Mouse (Mus musculus) cerebellum, adult 18-20 months (tissue): ENCODE measurements around the gene Ppm1l.

Experiments used
- DNase-seq, 2 experiments: peaks; one replicate each; pipeline ENCODE4 v3.0.0; 2021

The Ppm1l gene

DNA sequence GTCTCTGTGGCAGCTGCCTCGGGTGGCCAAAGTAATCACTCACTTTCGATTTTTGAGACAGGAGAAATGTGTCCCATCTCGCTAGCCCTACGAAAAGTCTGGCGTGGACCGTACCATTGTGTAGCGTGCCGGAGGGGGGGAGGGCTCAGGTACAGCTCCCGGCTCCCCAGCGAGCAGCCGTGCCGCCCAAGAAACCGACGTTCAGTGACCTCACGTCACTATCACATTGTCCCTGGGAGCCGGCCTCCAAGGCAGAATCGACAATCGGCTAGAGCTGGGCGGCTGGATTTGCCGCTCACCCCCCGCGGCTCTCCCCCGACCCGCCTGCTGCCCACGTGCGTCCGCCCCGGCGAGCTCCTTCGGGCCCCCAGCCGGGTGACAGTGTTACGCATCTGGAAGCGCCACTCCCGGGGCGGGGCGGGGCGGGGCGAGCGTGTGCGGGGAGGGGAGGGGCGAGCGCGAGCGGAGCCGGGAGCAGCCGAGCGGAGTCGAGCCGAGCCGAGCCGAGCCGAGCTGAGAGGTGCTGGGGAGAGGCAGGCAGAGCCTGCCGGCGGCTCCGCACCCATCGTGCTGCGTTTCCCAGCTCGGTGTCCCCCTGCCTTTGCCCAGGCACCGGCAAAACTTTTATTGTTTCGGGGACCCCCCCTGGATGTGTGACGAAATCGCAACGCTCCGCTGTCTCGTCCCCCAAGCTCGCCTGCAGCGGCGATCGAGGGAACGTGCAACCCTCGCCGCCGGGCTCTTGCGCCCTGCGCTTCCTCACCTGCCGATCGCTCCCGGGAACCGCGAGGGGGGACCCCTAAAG lies at the start of gene Ppm1l:
TSS of gene Ppm1l (plus strand) at position 471 of the 805 bp plus-strand sequence.
- peak; percentile 89 to 93 for DNase-seq

DNA sequence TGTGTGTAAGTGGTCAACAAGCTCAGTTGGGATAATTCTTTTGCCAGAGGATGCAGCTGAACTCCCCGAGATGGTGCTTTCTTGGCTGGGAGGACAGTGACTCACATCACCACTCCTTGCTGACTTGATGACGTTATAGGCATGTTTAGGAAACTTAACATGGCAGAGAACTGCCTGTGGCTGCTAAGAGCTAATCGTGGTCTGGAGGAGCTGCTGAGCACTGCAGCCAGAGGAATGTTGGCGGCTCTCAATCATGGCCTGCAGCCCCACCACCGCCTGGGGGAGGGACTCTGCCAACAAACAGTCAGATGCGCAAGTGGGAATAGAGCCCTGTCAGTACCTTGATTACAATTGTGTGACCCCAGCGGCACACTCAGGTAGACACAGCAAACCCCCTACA lies 44.8 kb upstream of the Ppm1l start:
- no peak for DNase-seq

DNA sequence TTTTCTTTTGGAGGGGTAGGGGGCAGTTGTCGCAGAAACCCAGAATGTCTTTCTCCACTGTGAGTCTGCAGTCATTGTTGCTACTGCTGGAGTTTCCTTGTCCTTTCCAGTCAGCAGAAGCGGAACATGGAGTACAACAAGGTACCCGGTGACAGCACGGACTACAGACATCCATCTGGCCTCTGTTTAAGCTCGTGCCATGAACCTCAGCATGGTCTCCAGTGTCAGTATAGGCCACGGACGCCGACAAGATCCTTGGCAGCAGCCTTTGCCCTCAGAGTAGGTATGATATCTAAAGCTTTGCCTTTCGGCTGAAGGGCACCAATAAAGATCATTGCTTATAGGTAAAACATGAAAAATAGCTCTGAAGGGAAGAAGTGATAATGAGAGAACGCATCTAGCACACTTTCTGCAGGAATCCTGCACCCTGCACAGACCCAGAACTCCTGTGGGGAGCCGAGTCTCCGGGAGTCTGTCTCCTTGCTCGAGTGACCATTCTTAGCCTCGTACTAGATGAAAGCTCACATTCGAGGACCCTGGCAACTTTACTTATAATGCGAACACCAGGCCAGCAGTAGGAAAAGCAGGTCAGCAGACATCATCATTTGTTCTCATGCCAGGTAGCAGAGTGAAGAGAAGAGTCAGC lies 42.5 kb upstream of the Ppm1l start:
- peak; percentile 54 to 57 for DNase-seq

DNA sequence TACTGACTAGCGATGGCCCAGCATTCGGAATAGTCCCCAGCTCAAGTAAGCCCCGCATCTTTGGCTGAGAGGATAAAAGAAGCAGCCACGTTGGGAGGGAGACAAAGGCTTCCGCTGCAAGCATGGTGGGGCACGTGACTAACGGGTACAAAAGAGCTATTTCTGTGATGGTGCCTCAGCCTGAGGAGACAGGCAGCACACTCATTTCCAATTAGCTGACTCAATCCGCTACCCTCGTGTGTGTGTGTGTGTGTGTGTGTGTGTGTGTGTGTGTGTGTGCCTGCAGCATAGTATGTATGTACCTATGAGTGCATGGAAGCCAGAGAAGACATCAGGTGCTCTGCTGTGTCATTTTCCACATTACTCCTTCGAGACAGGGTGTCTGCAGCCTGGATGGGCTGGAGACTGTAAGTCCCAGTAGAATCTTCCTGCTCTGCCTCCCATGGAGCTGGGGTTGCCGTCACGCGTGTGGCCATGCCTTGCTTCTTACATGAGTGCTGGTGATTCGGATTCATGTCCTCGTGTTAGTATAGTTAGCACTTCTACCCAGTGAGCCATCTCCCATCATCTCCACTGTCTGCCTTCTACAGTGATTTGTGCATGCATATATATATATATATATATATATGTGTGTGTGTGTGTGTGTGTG lies 41.9 kb upstream of the Ppm1l start:
- no peak for DNase-seq

DNA sequence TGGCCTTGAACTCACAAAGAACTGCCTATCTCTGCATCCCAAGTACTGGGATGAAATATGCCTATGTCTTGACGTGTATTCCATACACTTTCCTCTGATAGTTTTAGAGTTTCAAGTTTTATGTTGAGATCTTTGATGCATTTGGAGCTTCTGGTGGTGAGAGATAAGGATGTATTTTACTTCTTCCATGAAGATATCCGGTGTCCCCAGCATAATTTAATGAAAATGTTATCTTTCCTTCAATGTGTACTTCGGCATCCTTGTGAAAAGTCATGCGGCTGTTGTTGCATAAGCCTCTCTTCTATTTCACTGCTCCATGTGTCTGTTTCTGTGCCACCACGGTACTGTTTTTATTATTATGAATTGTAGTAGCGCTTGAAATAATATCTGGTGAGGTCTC lies 38.0 kb upstream of the Ppm1l start:
- DNase-seq = no peak

DNA sequence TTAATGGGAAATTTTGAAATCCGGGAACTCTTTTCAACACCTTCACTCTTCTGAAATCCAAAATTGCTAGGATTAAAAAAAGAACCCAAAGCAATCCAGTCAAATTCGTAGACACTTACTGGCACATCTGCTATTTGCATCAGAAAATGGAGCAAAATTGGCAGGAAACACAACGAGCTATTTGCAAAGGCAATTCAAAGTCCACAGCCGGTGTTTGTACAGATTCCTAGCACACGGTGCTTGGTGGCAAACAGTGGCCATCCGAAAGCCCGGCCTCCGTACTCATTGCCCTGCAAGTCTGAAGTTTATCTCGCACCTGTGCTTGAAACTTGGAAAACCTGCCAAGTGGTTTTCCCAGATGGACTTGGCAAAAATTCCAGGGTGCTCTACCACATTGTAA lies 34.3 kb upstream of the Ppm1l start:
- no peak for DNase-seq

DNA sequence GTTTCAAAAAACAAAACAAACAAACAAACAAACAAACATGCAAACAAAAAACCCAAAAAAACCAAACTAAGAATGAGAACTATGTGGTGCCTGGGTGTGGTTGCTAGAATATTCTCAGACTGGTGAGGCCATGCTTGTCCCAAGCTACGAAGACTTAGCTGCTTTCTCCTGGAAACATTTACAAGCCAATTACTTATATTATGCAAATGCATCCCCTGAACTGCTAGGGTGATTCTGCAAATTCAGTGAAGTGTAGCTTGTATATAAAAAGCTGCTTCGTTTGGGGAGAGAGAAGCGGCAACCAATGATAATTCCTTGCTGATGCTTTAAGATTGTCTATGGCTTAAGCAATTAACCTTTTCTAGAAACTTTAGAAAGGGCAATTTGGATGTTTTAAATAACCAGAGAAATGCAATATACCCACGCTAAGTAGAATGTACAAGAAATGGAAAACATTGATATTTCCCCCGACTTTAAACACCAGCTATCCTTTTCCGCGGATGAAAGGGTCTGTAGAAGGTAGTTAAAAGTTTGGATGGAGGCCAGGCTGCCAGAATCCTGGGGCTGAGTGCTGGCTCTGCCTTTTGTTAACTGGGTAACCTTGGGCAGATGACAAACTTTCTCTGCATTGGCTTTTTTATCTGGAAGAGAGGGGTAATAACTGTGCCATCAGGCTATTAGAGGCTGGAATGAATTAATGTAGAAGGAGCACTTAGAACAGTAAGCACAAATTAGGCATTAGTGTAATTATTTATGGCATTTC lies 33.4 kb upstream of the Ppm1l start:
- no peak for DNase-seq

DNA sequence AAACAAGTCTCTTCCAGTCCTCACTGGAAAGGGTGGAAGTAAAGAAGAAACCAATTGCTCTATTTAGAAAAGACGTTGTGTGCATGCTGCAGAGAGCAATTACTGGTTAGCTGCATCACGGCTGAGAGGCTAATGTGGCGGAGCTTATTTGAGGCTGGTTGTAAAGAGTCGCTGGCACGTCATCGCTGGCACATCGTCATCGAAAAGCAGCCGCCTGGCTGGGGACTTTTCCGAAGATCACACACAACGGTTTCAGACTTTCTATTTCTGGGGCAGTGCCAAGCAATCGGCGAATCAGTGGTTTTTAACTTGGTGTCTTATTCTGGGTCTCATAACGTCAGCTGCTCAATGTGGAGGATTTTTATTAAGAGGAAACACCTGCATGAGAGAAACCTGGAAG lies 26.8 kb upstream of the Ppm1l start:
- DNase-seq = peak; percentile 27 to 32

DNA sequence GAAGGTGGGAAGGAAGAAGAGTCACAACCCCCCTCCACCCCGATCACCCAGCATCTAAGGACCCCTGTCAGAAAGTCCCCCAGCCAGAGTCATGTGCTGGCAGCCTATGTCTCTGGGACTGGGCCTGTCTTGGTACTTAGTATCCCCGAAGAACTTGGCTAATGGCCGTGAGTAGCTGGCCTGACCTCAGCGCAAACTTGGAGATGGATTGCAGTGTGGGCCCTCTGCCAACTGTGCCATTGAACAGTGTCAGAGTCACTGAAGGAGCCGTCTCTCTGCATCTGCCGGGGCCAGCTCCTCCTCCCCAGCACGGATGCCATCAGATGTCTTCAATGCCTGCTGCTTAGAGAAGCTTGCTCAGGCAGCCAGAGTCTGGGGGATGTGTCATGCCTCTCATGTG lies 26.4 kb upstream of the Ppm1l start:
- DNase-seq = peak; percentile 43 to 53

DNA sequence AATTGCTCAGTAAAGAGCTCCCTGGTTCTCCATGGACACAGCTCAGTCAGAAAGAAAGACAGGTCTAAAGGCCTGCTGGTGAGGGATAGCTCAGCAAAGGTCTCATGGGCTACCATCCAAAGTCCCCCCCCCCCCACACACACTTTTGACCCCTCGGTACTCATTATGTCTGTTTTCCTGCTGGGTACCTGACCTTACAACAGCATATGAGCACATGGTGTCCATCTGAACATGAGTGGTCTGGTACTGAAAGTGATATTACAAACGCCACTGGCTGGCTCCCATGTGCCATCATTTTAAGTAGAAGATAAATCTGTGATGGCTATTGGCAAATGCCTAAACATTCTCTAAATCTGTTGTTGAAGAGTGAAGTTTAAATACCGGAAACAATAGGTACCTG lies 25.8 kb upstream of the Ppm1l start:
- no peak for DNase-seq

DNA sequence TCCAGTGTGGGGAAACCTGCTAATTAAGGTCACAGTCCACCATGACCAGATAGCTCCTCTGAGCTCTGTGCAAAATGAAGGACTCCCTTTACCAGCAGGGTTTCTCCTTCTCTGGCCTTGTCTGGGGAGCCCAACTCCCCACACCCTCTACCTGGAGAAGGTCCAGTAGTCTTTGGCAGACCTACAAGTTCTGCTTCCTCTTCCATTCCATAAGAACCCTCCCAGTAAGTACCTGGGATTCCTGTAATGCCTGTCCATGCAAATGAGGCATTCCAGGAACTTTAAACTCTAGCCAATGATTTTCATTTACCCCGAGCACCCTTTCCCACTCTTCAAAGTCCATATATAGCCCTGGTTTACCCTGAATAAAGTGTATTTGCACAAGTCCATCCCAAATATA lies 24.0 kb upstream of the Ppm1l start:
- DNase-seq = peak; percentile 21 to 22

DNA sequence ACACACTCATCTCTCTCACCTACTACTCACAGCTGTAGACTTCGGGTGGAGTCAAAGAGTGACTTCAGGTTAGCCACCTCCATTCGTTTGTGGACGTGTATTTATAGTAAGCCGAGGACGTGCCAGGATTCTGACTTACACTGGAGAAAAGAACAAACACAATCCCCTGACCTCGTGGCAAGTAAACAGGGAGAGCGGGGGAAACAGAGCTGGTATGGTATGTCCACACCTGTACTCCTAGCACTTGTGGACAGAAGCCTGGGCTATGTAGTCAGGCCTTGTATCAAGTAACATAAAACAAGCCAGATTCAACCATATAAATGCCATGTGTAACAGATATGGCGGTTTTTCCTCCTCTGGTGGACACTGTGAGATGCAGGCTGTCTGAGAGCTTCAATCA lies 20.4 kb upstream of the Ppm1l start:
- no peak for DNase-seq

DNA sequence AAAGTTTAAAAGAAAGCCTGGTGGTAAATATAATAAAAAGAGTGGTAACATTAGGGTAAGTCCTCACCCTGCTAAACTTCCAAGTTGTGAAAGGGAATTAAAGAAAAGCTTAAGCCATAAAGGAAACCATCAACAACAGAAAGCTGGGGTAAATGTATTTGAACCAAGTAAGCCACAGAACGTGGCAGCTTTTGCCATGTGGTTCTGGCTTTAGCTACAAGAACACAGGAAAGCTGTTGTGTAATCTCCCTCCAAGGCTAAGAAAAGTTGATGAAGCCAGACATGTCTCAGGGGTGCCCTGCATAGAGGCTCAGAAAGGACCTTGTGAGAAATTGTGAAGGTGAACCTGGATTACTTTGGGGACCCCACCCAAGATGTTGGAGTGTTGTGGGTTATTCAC lies 16.5 kb upstream of the Ppm1l start:
- no peak for DNase-seq

DNA sequence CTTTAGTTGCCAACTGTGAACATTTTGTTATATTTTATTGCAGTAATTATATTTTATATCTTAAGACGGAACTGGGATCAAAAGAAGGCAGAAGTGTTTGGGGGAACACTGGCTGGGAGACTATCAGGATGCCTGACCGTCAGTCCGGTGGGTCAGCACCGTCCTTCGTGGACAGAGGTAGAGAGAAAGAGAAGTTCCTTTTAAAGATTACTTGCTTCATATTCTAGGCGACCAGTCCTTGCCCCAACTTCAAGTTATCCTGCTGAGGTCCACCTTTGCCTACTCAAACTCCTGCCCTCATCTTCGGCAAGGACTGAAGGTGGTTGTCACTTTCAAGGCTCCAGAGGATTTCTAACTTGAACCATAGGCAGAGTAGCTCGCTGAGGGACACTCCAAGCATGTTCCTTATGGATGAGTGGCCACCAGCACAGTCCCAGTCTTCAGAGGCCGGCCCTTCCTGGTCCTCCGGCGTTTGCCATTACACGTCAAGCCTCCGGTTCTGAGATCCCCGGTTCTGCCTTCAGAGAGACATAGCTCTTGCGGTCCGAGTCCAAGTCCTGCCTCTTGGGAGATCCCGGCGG lies 761 bp upstream of the Ppm1l start:
- no peak for DNase-seq

DNA sequence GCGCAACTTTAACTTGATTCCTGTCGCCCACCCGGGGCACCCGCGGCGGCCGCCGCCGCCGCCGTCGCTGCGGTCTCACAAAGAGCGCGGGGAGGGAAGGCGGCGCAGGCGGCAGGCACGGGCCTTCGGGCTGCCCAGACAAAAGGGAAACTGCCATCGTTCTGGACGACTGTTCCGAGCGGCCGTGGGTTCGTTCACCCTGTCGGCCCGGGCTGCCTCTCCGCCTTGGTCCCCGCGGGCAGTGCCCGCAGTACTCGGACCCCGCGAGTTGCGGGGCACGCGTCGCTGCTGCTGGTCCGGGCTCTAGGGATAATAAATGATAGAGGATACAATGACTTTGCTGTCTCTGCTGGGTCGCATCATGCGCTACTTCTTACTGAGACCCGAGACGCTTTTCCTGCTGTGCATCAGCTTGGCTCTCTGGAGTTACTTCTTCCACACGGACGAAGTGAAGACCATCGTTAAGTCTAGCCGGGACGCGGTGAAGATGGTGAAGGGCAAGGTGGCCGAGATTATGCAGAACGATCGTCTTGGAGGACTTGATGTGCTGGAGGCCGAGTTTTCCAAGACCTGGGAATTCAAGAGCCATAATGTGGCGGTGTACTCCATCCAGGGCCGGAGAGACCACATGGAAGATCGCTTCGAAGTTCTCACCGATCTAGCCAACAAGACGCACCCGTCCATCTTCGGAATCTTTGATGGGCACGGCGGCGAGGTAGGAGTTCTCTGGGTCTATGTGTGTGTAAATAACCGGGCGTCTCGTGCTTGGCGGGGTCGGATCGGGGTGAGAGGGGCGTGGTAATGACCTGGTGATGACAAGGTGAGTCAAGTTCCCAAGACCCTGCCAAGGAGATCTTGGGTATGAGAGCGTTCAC lies 827 bp downstream of the Ppm1l start:
- peak in 1 of 2 experiments; percentile 44 for DNase-seq

DNA sequence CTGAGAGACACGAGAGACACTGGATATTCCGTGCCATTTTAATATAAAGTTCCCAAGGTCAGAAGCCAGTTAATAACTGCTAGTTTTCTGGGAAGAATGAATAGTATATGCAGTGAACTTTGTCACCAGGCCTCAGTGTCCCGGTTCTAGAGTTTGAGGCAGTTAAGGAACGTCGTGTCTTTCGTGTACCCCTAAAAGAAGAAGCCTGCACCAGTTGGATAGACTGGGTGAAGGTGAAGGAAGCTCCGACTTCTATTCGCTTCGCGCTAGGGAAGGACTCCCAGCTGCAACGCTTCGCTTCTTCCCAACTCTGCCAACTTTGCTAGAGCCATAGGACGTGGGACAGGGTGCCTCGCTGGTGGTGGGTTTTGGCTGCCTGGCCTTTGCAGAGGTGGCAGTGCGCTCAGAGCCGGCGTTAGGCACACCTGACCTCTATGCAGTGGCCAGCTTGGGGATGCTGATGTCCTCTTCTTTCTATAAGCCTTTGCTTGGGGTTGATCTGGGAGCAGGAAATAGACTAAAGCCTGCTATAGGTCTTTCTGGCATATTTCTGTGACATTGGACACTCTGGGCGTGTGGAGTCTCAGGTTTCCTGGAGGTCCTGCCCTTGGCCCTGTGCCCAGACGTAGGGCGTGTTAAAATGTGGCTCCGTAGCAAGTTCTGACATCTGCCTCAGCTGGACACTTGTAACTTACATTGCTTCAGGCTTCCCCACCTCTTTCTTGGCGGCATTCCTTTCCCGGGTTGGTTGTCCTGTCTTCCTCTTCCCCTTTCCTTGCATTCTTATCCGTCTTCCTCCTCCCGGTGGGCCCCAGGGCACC lies 1.7 kb downstream of the Ppm1l start:
- peak; percentile 32 to 50 for DNase-seq

DNA sequence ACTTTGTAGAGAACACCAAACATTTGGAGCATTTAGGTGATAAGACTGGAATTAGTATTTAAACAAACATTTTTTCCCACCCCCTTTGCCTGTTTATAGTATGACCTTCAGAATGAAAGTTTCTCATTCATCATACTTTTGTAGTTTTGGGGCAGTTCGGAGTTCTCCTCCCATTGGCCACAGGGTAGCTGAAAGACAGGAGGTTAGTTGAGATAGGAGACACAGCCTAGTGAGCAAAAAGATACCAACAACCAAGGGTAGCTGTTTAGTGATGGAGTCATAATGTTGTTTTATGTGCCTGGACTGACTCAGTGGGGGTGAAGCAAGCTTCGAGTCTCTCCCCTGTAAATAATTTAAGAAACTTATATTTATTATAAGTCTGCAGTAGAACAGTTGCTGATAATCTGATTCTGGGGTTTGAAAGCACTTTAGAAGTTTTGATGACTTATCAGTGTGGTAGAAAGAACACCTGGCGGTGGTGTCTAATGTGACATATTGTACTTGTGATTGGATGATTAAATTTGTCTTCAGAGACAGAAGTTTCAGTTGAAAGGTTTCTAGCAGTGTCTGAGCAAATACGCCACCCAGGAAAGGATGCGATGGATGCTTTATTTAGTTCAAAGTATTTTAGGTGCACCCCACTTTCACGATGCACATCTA lies 2.5 kb downstream of the Ppm1l start:
- no peak for DNase-seq

DNA sequence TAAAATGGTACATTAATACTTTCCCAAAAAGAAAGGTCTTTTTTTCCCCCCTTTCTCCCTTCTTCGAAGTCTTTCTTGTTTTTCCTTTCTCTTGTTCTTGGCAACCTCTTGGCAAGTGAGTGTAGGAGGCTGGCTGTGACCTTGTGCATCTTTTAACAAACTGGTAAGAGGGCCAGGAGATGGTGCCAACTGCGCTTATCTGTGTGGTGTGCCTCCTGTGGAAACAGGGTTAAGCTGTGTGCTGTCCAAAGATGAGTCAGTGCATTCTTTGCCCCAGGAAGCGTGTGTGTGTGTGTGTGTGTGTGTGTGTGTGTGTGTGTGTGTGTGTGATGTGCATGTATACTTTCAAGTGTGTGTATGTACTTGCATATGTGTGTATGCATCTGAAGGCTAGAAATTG lies 7.3 kb downstream of the Ppm1l start:
- peak; percentile 52 to 64 for DNase-seq

DNA sequence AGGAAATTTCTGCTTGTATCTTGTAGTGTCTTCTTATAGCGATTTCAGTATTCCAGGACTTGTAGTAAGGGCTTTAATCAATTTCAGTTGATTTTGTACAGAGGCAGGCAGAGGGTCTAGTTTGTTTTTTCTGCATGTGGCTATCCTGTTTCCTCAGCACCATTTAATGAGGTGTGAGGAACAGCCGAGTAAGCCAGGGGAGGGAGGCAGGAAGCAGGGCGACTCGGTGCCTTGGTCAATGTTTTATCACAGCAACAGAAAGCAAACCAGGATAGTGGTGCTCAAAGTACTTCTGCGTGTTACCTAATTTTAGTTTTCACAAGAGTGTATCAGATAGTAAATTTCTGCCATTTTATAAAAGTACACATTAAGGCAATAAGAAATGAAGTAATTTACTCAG lies 13.2 kb downstream of the Ppm1l start:
- DNase-seq = peak in 1 of 2 experiments; percentile 1

DNA sequence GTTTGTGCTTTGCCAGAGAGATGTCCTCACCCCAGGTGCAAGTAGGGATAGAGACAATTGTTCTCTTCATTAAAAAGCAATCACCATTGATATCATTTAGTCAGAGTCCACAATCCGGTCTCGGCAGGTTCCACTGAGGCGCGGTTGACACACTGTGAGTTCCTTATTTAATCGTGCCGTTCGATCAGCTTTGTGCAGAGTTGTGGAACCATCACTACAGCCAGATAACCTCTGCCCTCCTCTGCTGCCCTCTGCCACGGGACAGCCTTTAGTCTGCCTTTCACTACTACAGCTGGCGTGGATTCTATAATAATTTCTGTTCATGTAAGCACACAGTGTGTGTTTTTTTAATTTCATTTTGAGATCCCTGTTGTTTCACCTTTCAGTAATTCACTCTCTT lies 17.2 kb downstream of the Ppm1l start:
- no peak for DNase-seq
